Mouse (Mus musculus) liver, embryonic 14 days (tissue): ENCODE data around the gene Slc25a22. TPM values are rescaled to one million over a fixed set of nuclear protein-coding genes. Genes with fewer than 3 reads are reported as not detected.

Experiments used
- polyA plus RNA-seq: library from polyadenylated mRNA; depleted of rRNA; stranded (reverse); fragments of >200 nt; gene quantifications from 2 replicates; pipeline ENCODE4 v1.2.3, GENCODE M21; 2012; rRNA removed

Slc25a22 gene
- polyA plus RNA-seq: 14.6 and 20.2 TPM in 2 replicates

GRCm38 (mm10) chr7:141437178-141438120, at the start of gene Slc25a22:
TSS of gene Slc25a22 (minus strand) at chr7:141437892.

DNA sequence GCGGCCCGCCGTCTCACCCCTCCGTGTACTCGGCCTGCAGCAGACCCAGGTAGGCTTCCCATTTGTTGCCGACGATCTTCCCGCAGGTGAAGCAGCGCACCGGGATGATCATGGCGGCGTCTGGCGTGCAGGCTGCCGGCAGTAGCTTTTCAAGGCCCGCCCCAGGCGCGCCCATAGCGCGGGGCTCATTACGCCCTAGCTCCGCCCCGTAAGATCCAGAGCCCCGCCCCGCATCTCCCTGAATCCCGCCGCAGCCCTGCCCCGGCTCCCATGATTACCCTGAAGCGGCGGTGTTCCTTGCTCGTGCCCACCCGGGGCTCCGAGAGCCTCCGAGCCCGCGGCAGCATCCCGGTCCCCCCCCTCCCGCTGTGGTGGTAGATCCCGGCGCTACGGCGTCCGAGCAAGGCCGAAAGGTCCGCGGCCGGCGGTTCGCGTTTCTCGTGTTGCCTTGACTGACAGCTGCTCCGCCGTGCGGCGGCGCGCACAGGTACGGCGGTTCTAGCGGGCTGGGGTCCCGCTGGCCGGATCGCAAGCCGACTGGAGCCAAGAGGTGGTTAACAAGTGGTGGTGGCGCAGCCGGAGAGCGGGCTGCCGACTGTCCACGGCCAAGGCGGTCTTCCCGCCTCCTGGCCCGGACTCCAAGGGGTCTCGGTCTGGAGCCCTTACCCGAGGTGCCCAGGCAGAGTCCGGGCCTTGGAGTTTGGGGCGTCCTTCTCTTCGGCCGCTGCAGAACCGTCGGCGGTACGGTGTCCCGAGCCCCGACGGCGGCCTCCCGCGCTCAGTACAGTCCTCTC, 37.5 kb upstream of the Slc25a22 start, which contains the start of the genes Polr2l and Tspan4:
Gene Polr2l, minus strand, starts transcription at position 122 of the 794 bp plus-strand sequence.
Gene Tspan4, plus strand, starts transcription at position 230 of the 794 bp plus-strand sequence.

DNA sequence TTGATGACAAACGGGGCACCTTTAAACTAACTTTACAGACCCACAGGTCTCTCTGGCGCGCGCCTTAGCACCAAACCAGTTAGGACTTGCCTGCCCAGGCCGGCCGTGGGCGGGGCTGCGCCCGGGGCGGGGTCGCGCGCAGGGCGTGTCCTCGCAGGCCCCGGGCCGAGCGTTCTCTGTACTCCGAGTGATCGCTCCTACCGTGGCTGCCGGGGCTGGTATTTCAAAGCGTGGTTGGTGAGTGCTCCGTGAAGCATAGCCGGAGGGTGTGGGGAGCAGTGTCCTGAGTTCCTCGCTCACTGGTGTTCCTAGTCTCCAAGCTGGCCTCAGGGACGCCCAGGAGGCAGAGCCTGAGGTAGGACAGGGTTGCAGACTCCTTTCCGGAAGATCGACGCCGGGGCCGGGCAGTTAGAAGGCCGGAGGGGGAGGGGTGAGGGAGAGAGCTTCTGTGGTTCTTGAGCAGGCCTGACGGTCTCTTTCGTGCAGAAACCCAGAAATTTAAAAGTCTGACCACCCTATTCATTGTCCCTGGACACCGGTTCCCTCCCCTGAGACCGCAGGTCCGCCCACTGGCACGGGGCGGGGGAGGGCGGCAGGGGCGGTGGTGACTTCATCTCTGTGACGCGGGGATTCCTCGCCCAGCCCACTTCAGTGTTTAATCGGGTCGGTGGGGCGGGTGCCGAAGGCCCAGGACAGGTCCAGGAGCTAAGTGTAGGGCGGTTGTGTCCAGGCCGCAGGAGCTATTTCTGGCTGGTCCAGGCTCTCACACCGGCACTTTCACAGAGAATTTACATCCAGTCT, 29.7 kb upstream of the Slc25a22 start, which contains the start of gene Cd151:
Gene Cd151, plus strand, starts transcription at position 163 of the 801 bp plus-strand sequence.

DNA sequence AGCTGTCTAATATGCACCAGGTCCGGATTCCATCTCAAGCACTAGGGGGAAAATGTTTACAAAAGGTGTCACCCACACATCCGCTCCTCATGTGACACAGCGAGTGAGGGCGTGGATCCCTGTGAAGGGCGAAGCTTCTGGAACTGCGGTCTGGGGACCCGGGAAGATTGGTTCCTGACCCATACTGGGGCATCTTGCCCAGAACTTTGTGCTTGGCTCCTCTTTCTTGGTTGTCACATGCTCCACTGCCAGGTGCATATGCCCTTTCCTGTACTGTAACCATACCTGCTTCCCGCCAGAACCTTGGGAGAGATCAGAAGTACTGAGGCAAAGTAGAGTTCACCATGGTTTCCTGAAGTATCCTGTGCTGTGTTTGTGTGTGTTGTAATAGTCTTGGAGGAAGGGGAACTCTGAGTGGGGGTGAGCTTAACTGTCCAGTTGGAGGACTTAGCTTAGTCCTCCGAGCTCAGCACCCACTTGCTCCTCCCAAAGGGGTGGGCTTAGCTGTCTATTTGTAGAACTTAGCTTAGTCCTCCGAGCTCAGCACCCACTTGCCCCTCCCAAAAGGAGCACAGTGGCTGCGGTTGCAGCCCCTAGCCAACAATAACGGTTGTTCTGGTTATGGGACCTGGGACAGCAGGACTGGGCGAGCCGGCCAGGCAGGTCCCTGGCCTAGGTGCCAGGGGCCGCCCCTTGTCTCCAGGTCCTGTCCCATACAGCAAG, 22.9 kb upstream of the Slc25a22 start, which contains the start of gene Cracr2b:
Gene Cracr2b, plus strand, starts transcription at position 704 of the 723 bp plus-strand sequence.

DNA sequence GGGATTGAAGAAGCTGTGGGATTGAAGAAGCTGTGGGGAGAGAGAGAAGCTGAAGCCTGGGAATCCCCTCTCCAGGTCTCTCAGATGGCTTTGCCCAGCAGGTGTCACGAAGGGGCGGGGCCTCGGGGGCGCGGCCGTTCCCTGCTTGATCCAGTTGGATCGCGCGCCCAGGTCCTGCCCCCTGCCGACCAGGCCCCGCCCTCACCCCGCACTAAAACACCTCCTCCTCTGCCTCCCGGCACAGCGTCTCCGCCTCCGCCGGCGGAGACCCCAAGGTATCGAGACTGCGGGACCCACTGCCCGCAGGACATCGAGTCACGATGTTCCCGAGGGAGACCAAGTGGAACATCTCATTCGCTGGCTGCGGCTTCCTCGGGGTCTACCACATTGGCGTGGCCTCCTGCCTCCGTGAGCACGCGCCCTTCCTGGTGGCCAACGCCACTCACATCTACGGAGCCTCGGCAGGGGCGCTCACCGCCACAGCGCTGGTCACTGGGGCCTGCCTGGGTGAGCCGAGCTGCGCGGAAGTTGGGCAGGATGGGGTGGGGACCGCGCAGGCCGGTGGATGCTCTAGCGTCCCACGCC, 17.4 kb upstream of the Slc25a22 start, which contains the start of gene Pnpla2:
Gene Pnpla2, plus strand, starts transcription at position 232 of the 585 bp plus-strand sequence.

GRCm38 (mm10) chr7:141447110-141447991, 9.7 kb upstream of the Slc25a22 start, which contains the start of gene Rplp2:
TSS of gene Rplp2 (plus strand) at chr7:141447370.

DNA sequence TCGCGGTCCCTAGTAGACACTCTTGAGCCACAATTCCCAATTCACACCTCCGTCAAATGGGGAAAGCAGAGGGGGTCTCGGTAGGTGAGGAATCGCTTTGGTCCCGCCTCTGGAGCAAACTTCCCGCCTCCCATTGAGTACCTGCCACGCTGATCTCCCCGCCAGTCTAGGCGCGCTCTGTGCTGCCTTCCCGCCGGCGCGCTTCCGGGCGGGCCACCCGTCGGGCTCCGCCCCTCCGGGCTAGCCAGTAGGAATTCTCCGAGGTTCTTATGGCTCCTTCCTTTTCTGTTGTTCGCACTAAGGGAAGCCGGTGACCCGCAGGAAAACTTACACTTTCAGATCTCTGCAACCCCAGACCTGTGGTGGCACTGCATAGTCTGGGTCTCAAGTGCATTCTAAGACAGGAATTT, 6.1 kb upstream of the Slc25a22 start, which contains the start of gene Pidd1:
Gene Pidd1, minus strand, starts transcription at position 198 of the 410 bp plus-strand sequence.

DNA sequence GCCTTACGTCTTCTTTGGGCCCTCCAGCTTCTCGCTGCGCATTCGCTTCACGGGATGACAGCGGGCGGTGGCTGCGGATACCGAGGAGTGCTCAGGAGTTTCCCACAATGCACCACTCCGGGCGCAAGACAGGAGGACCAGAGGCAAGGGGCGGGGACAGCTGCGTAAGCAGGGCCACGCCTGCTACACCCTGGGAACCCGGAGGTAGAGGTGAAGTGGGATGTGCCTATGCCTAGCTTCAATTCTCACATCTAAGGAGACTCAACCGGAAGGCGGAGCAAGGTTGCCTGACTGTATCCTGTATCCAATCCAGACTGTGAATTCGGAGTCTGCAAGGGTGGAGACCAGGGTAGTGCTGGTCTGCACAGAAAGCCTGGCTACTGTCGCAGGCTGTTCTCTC, 8.4 kb downstream of the Slc25a22 start, which contains the start of gene Cend1:
Gene Cend1, minus strand, starts transcription at position 182 of the 400 bp plus-strand sequence.

GRCm38 (mm10) chr7:141413809-141414584, 23.7 kb downstream of the Slc25a22 start, which contains the start of gene Gatd1:
TSS of gene Gatd1 (minus strand) at chr7:141414136.

DNA sequence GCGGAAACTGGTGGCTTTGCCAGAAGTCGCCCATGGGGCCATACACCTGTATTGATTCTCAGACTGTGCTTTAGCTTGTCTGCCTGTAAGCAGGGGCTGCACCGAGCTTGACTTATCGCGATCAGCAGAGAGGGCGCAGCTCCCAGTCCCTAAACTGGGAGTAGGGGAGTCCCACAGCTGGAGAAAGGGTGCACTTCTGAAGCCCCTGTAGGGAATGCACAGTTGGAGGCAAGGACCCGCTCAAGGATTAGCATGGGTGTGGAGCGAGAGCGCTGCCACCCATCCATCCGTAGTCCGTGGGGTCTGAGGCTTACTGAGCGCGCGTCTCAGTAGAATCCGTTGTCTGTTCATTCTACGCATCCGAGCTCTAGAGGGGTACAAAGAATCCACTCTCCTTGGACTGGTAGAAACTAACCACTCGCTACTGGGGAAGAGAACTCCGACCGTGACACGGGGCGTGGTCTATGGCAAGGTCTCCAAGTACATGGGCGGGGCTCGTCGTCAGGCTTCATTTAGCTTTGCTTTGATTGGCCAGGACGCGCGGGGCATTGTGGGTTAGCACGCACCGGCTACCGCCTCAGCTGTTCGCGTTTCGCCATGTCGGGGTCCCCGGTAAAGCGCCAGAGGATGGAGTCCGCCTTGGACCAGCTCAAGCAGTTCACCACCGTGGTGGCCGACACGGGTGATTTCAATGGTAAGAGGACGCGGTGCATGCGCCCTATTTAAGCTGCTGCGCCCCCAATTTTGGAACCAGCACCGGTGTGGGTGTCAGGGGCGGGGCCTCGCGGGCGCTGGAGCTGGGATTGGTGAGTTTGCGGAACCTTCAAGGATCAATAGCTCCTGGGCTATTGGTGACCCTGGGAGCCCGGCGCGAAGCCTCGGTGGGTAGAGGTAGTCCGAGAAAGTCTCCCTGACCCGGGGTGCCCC, 45.8 kb downstream of the Slc25a22 start, which contains the start of gene Taldo1:
Gene Taldo1, plus strand, starts transcription at position 575 of the 927 bp plus-strand sequence.

Other genes with a start within 250 kb of the Slc25a22 start
- gene Hras, start 243.9 kb downstream of the Slc25a22 start, polyA plus RNA-seq: 67.7 and 68.0 TPM in 2 replicates
- gene Lrrc56, start 243.7 kb downstream of the Slc25a22 start, polyA plus RNA-seq: 13.2 and 14.8 TPM in 2 replicates
- 1.6 and 2.0 TPM in 2 replicates for gene Lmntd2, start 223.8 kb downstream of the Slc25a22 start, polyA plus RNA-seq
- 22.1 and 22.8 TPM in 2 replicates for gene Rassf7, start 222.0 kb downstream of the Slc25a22 start, polyA plus RNA-seq
- 10.8 and 16.2 TPM in 2 replicates for gene Phrf1, start 209.1 kb downstream of the Slc25a22 start, polyA plus RNA-seq
- gene Irf7, start 171.4 kb downstream of the Slc25a22 start, polyA plus RNA-seq: 8.3 and 11.9 TPM in 2 replicates
- gene Cdhr5, start 161.1 kb downstream of the Slc25a22 start, polyA plus RNA-seq: 0.07 and 0.09 TPM in 2 replicates
- gene Sct, start 158.8 kb downstream of the Slc25a22 start, polyA plus RNA-seq: 0.23 and 0.67 TPM in 2 replicates
- 0.01 TPM in 1 of 2 replicates, not detected in the other for gene Drd4, start 145.9 kb downstream of the Slc25a22 start, polyA plus RNA-seq
- 7.0 and 8.4 TPM in 2 replicates for gene Deaf1, start 110.2 kb downstream of the Slc25a22 start, polyA plus RNA-seq
- 11.7 and 13.9 TPM in 2 replicates for gene Tmem80, start 110.2 kb downstream of the Slc25a22 start, polyA plus RNA-seq
- gene Eps8l2, start 99.0 kb downstream of the Slc25a22 start, polyA plus RNA-seq: 7.1 and 8.9 TPM in 2 replicates
- gene Taldo1, start 45.7 kb downstream of the Slc25a22 start, polyA plus RNA-seq: 238 and 279 TPM in 2 replicates
- 12.6 and 15.1 TPM in 2 replicates for gene Gatd1, start 23.8 kb downstream of the Slc25a22 start, polyA plus RNA-seq
- 0.01 and 0.03 TPM in 2 replicates for gene Cend1, start 8.4 kb downstream of the Slc25a22 start, polyA plus RNA-seq
- 13.8 and 16.0 TPM in 2 replicates for gene Pidd1, start 6.1 kb upstream of the Slc25a22 start, polyA plus RNA-seq
- 725 and 791 TPM in 2 replicates for gene Rplp2, start 9.5 kb upstream of the Slc25a22 start, polyA plus RNA-seq
- 5.2 and 7.0 TPM in 2 replicates for gene Pnpla2, start 17.3 kb upstream of the Slc25a22 start, polyA plus RNA-seq
- 1.7 and 2.2 TPM in 2 replicates for gene Cracr2b, start 23.2 kb upstream of the Slc25a22 start, polyA plus RNA-seq
- gene Cd151, start 29.5 kb upstream of the Slc25a22 start, polyA plus RNA-seq: 17.5 and 19.0 TPM in 2 replicates
- 23.0 and 24.7 TPM in 2 replicates for gene Polr2l, start 37.2 kb upstream of the Slc25a22 start, polyA plus RNA-seq
- 27.0 and 34.3 TPM in 2 replicates for gene Tspan4, start 37.3 kb upstream of the Slc25a22 start, polyA plus RNA-seq
- 11.4 and 12.6 TPM in 2 replicates for gene Chid1, start 102.0 kb upstream of the Slc25a22 start, polyA plus RNA-seq
- 20.4 and 23.0 TPM in 2 replicates for gene Ap2a2, start 124.3 kb upstream of the Slc25a22 start, polyA plus RNA-seq
- 0.96 and 1.5 TPM in 2 replicates for gene Muc6, start 217.4 kb upstream of the Slc25a22 start, polyA plus RNA-seq